Mouse (Mus musculus) heart, postnatal 10 days (tissue): ENCODE measurements at regions not wholly inside any gene's neighbourhood (a gene's known extent, or its start where the extent isn't known, plus 50 kb on each side); places are given as distances from the start of the nearest gene placed in this dataset.
"Not testable (repeated sequence)": the region's sequence is repeated elsewhere in the genome, so short reads cannot be mapped to it uniquely, and the experiment has no call there.

Experiments used
- DNase-seq, 2 experiments: peaks; one replicate each; pipeline ENCODE4 v3.0.0; 2021
- intact Hi-C: fragments of 180-260 bp; cut with DNase I; formaldehyde crosslinking; loops from one replicate; pipeline ENCODE4 v1.15.1; 2025

DNA sequence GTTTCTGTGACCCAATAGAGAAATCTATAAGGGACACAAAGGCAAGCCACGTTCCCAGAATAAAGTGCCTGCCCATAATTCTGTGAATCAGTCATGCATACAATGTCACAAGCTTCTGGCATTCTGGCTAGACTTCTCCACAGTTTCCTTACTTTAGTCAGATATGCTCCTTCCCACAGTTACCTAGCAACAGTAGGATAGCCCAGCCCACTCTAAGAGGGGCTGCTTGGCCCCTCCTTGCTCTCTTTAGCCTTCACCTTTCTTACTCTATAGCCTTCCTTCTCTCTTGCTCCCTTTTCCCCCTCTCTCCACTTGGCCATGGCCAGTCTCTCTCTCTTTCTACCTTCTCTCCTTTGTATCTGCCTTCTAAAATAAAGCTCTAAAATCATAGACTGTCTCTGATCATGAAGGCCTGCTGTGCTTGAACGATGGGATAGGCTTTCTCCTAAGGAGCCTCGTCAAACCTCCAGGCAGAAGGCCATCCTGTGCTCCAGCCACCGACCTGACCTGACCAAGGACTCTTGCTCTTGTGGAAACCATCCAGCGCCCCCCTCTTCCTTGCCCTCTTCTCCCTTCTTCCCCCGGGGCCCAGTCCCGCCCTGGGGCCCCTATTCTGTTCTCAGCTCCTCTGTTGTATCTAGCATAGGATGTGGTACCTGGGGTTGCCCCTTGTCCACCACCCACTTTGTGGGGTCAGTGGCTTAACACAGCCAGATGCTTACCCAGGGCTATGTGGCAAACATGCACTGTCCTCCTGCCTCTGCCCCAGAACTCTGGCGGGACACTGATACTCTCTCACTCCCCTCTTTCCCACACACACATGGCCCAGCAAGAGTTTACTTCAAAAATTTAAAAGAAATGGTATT lies 1723.8 kb upstream of the Igfbp7 start:
- intact Hi-C loops: no loop called here
- no peak for DNase-seq

DNA sequence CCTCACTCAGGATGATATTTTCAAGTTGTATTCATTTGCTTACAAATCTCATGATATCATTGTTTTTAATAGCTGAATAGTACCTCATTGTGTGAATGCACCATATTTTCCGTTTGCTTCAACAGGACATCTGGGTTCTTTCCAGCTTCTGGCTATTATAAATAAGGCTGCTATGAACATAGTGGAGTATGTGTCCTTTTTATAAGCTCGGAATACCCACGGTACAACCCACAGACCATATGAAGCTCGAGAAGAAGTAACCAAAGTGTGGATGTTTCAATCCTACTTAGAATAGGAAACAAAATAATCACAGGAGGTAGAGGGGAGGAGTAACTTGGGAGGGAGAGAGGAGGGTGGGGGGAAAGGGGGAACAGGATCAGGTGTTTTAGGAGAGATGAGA lies 1675.3 kb upstream of the Igfbp7 start:
- DNase-seq: no peak
- intact Hi-C loops: no loop called here

DNA sequence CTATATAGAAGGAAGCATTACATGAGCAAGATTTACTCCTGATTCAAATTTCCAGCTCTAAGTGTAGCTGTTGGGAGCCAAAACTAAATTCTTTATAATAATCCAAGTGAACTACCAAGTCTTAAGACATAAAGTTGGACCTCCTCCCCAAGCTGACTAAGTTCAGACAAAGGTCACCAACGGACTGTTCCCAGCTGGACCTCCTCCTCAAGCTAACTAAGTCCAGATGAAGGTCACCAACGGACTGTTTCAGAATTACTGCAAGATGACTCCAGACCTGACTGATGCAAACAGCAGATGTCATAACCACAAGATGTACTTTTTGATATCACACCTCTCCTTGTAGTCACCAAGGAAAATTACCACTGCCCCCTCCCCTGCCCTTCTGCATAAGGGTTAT lies 1652.0 kb upstream of the Igfbp7 start:
- peak; percentile 1 to 2 for DNase-seq
- intact Hi-C loops: not testable (repeated sequence)
